ENCODE assay signal across 19 mouse cellular contexts in genomic region chr15:63667536-63667935, GRCm38 (mm10).
"Had no signal": no experiment of that assay in that cellular context is flagged by ENCODE, and none has a peak within 500 bp of the region (broad histone marks: within the 10 kb centered on the region; RNA-seq: fewer than 3 reads in every experiment).

No protein-coding gene starts in this region.

- H3K27ac ChIP-seq: kidney, postnatal 0 days; layer of hippocampus, adult 2 months; liver, embryonic 13.5 days; stomach, postnatal 0 days had no signal

- H3K27me3 ChIP-seq: liver, embryonic 13.5 days had no signal

- DNase-seq: kidney, adult 2 months; kidney, postnatal 25 days; layer of hippocampus, adult 9-11 months; liver, embryonic 13.5 days; lung, adult 2 months; lung, postnatal 14 days; lung, postnatal 4 days; midbrain, embryonic 14.5 days; right cerebral cortex, adult 18-20 months; right cerebral cortex, postnatal 14 days; right cerebral cortex, postnatal 4 days; thymus, adult 2 months; thymus, postnatal 14 days; thymus, postnatal 4 days had no signal

- ATAC-seq: intestine, postnatal 0 days had no signal

- H3K4me3 ChIP-seq: layer of hippocampus, adult 2 months; liver, embryonic 13.5 days had no signal

- H3K4me2 ChIP-seq: liver, embryonic 13.5 days; midbrain, embryonic 11.5 days had no signal

- H3K36me3 ChIP-seq: liver, embryonic 13.5 days had no signal

- H3K9me3 ChIP-seq: liver, embryonic 13.5 days had no signal

- H3K9ac ChIP-seq: liver, embryonic 13.5 days had no signal
